Mouse (Mus musculus): ENCODE measurements around the gene Arntl2. TPM values are rescaled to one million over a fixed set of nuclear protein-coding genes. Genes with fewer than 3 reads are reported as not detected.
"Not testable (repeated sequence)": the region's sequence is repeated elsewhere in the genome, so short reads cannot be mapped to it uniquely, and the experiment has no call there.

Arntl2 gene
- polyA plus RNA-seq, 1 experiment from 2014 or later = 4.2 TPM

GRCm38 (mm10) chr6:146857386-146857785 is 61.5 kb downstream of the Arntl2 start:
- no peak overlapping the region for H3K9ac ChIP-seq
- no peak overlapping the region for H3K27ac ChIP-seq
- H3K36me3 ChIP-seq = no peaks in the 10 kb centered on the region
- no peaks in the 10 kb centered on the region for H3K9me3 ChIP-seq (replicated peaks)
- 95% methylated on average over 2 of the region's 2 CpGs for WGBS
- no peak for ATAC-seq (replicated peaks; ENCODE audit: low FRiP score)
- H3K27me3 ChIP-seq = no peaks in the 10 kb centered on the region
- H3K4me3 ChIP-seq (replicated peaks) = no peak overlapping the region
- no peaks in the 10 kb centered on the region for H3K4me1 ChIP-seq
- H3K4me2 ChIP-seq = no peak overlapping the region

GRCm38 (mm10) chr6:146863154-146863553 is 67.3 kb downstream of the Arntl2 start:
- Histone ChIP-seq H3K9ac (no peak overlapping the region), H3K9me3 (replicated peaks) (no peaks in the 10 kb centered on the region), H3K4me3 (replicated peaks) (no peak overlapping the region), H3K36me3 (no peaks in the 10 kb centered on the region), H3K4me2 (no peak overlapping the region), H3K27me3 (no peaks in the 10 kb centered on the region), H3K4me1 (no peaks in the 10 kb centered on the region), H3K27ac (no peak overlapping the region)
- WGBS = 92% methylated on average over 2 of the region's 2 CpGs
- ATAC-seq (replicated peaks; ENCODE audit: low FRiP score) = no peak

- not testable (repeated sequence) for H3K9me3 ChIP-seq (replicated peaks); H3K36me3 ChIP-seq; H3K9ac ChIP-seq; H3K27ac ChIP-seq; H3K27me3 ChIP-seq; H3K4me2 ChIP-seq; H3K4me1 ChIP-seq; H3K4me3 ChIP-seq (replicated peaks); ATAC-seq (replicated peaks; ENCODE audit: low FRiP score)
- 83% methylated on average over 4 of the region's 5 CpGs for WGBS
Observed at GRCm38 (mm10) chr6:146864370-146864769, 68.5 kb downstream of the Arntl2 start.

DNA sequence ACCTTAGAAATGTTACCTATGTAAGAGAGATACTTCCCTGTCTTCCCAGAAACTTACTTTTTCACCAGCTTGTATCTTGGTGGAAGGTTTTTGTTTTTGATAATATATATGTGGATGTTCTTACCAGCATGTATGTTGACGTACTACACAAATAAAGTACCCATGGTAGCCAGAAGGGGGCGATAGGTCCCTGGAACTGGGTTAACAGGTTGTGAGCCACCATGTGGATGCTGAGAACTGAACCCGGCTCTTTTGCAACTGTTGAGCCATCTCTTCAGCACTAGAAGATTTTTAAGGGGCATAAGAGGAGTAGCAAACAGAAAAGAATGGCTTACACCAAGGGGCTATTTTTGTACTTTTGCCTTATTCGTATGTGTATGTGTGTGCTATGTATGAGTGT is 69.8 kb downstream of the Arntl2 start:
- no peaks in the 10 kb centered on the region for H3K4me1 ChIP-seq
- H3K27me3 ChIP-seq = no peaks in the 10 kb centered on the region
- no peaks in the 10 kb centered on the region for H3K9me3 ChIP-seq (replicated peaks)
- no peak overlapping the region for H3K9ac ChIP-seq
- H3K4me2 ChIP-seq = no peak overlapping the region
- no peak overlapping the region for H3K27ac ChIP-seq
- no peaks in the 10 kb centered on the region for H3K36me3 ChIP-seq
- 81% methylated on average over 4 of the region's 4 CpGs for WGBS
- no peak overlapping the region for H3K4me3 ChIP-seq (replicated peaks)
- no peak for ATAC-seq (replicated peaks; ENCODE audit: low FRiP score)

- no peak for ATAC-seq (replicated peaks; ENCODE audit: low FRiP score)
- H3K9me3 ChIP-seq (replicated peaks) = peaks cover 4% of the 10 kb centered on the region
- no peak overlapping the region for H3K4me2 ChIP-seq
- H3K27me3 ChIP-seq = no peaks in the 10 kb centered on the region
- no peak overlapping the region for H3K4me3 ChIP-seq (replicated peaks)
- H3K4me1 ChIP-seq = peaks cover 7% of the 10 kb centered on the region; the same call in 1 of the 2 replicates
- H3K9ac ChIP-seq = no peak overlapping the region
- H3K36me3 ChIP-seq = no peaks in the 10 kb centered on the region
- no peak overlapping the region for H3K27ac ChIP-seq
- 90% methylated on average over 4 of the region's 4 CpGs for WGBS
Observed at GRCm38 (mm10) chr6:146871975-146872374, 76.1 kb downstream of the Arntl2 start.

DNA sequence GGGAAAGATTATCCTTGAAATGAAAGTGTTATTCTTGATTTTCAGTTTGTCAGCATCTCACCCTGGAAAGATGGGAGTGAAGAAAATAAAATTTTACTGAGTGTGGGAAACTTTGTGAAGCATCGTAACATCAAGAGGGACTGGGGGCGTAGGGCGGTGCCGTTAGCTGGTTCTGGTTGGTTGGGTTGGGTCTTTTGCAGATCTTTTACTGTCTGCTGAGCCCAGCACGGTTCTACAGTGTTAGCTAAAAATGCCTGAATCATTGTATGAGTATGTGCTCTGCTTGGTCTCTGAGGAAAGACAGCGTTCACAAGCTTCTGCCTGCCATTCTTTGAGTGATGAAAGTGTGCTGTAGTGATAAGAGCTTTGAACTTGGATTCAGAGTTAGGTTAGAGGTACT is 78.6 kb downstream of the Arntl2 start:
- peaks cover 7% of the 10 kb centered on the region; the same call in 1 of the 2 replicates for H3K4me1 ChIP-seq
- no peak overlapping the region for H3K4me2 ChIP-seq
- WGBS = 60% methylated on average over 6 of the region's 6 CpGs
- ATAC-seq (replicated peaks; ENCODE audit: low FRiP score) = no peak
- no peak overlapping the region for H3K4me3 ChIP-seq (replicated peaks)
- no peak overlapping the region for H3K9ac ChIP-seq
- H3K36me3 ChIP-seq = no peaks in the 10 kb centered on the region
- peaks cover 6% of the 10 kb centered on the region for H3K9me3 ChIP-seq (replicated peaks)
- no peak overlapping the region for H3K27ac ChIP-seq
- H3K27me3 ChIP-seq = no peaks in the 10 kb centered on the region

DNA sequence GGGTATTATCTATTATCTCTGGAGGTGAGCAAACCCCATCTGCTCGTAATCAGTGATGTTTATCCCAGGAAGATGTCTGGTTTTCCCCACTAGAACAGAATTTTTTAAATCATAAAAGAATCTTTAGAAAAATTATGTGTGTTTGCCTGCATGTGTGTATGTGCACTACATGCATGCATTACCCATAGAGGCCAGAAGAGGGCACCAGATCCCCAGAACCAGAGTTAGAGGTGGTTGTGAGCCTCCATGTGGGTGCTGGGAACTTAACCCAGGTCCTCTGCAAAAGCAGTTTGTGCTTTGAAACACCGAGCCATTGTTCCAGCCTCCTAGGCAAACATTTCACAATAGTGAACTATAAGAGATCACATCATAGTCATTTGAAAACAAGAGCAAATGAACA is 81.0 kb downstream of the Arntl2 start:
- Histone ChIP-seq H3K4me2 (no peak overlapping the region), H3K9ac (no peak overlapping the region), H3K27ac (no peak overlapping the region), H3K4me3 (replicated peaks) (no peak overlapping the region), H3K4me1 (peaks cover 7% of the 10 kb centered on the region; the same call in 1 of the 2 replicates), H3K36me3 (no peaks in the 10 kb centered on the region), H3K27me3 (no peaks in the 10 kb centered on the region), H3K9me3 (replicated peaks) (peaks cover 6% of the 10 kb centered on the region)
- 94% methylated on average over 2 of the region's 2 CpGs for WGBS
- no peak for ATAC-seq (replicated peaks; ENCODE audit: low FRiP score)

DNA sequence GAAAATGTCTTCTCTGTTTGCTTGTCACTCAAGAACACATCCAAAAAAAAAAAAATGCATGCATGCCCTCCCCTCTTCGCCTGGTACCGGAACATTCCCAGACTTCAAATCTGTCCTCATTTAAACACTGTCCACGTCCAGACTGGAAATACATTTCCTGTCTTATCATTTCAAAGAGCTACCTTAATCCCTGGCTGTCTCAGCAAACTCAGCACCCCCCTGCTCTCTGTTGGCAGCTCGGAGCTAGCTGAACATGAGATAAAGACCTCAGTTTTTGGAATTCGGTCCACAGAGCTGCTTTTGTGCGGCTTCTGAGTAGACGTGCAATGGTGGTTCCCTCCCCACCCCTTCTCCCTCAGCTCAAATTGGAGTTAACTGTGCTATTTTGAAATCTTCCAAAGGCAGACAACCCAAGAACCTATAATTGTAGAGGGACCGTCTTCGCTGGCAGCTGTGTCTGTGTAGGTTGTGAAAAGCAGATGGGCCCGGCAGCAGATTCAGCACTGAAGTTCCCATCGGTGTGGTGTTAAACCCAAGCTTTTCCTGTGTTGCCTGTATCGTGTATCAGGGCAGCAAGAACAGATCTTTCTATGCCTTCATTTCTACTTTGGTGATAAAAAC is 81.7 kb downstream of the Arntl2 start:
- 89% methylated on average over 12 of the region's 12 CpGs for WGBS
- Histone ChIP-seq H3K36me3 (no peaks in the 10 kb centered on the region), H3K27me3 (no peaks in the 10 kb centered on the region), H3K9me3 (replicated peaks) (peaks cover 6% of the 10 kb centered on the region), H3K4me3 (replicated peaks) (no peak overlapping the region), H3K27ac (no peak overlapping the region), H3K4me2 (no peak overlapping the region), H3K4me1 (peaks cover 7% of the 10 kb centered on the region; the same call in 1 of the 2 replicates), H3K9ac (no peak overlapping the region)
- ATAC-seq (replicated peaks; ENCODE audit: low FRiP score) = no peak

GRCm38 (mm10) chr6:146878926-146879325 is 83.1 kb downstream of the Arntl2 start:
- H3K4me2 ChIP-seq = no peak overlapping the region
- H3K4me1 ChIP-seq = peaks cover 7% of the 10 kb centered on the region; the same call in 1 of the 2 replicates
- H3K9ac ChIP-seq = no peak overlapping the region
- no peak for ATAC-seq (replicated peaks; ENCODE audit: low FRiP score)
- no peak overlapping the region for H3K4me3 ChIP-seq (replicated peaks)
- peaks cover 6% of the 10 kb centered on the region for H3K9me3 ChIP-seq (replicated peaks)
- no peak overlapping the region for H3K27ac ChIP-seq
- no peaks in the 10 kb centered on the region for H3K27me3 ChIP-seq
- no peaks in the 10 kb centered on the region for H3K36me3 ChIP-seq
- 48% methylated on average over 10 of the region's 10 CpGs for WGBS

DNA sequence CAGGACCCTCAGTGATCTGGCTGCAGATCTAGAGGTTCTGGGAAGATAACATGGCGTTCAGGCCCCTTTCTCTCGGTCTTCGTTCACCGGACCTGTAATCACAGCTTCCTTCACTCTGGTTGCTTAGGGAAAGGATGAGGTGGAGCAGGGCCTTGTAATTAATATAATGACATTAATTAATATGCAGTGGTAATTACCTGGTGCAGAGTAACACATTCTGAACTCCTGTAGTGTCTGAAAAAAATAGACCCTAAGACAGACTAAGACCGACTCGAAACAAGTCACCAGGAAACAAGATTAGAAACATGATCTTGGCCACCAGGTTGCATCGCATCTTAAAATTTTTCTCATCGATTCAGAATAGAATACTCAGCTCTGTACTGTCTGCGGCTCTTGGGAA is 84.0 kb downstream of the Arntl2 start:
- Histone ChIP-seq H3K27me3 (no peaks in the 10 kb centered on the region), H3K4me1 (peaks cover 6% of the 10 kb centered on the region)

DNA sequence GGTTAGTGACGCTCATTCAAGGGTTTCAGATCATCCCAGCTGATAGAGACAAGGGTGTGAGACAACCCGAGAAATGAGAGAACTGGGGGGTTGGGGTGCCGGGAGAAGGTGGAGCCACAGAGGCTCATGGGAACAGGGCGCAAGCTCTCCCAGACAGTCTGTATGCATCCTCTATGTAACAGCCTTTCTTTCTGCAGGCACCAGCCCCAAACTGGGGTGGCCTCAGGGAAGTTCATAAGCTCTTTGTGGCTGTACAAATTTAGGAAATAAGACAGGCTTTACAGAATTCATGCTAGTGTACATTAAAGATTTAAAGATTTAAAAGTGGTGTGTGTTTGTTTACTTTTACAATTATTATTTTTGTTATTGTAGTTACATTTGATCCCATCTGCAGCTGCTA is 84.4 kb downstream of the Arntl2 start:
- no peaks in the 10 kb centered on the region for H3K36me3 ChIP-seq
- H3K9ac ChIP-seq = no peak overlapping the region
- 74% methylated on average over 4 of the region's 4 CpGs for WGBS
- no peak overlapping the region for H3K4me3 ChIP-seq (replicated peaks)
- H3K4me1 ChIP-seq = peaks cover 10% of the 10 kb centered on the region
- no peak overlapping the region for H3K4me2 ChIP-seq
- no peaks in the 10 kb centered on the region for H3K27me3 ChIP-seq
- peaks cover 6% of the 10 kb centered on the region for H3K9me3 ChIP-seq (replicated peaks)
- ATAC-seq (replicated peaks; ENCODE audit: low FRiP score) = no peak
- H3K27ac ChIP-seq = no peak overlapping the region

More for the DNA sequence above, 84.0 kb downstream of the Arntl2 start:
- no peak for ATAC-seq (replicated peaks; ENCODE audit: low FRiP score)
- WGBS = 84% methylated on average over 9 of the region's 9 CpGs
- Histone ChIP-seq H3K4me2 (no peak overlapping the region), H3K9me3 (replicated peaks) (peaks cover 6% of the 10 kb centered on the region), H3K9ac (no peak overlapping the region), H3K4me3 (replicated peaks) (no peak overlapping the region), H3K36me3 (no peaks in the 10 kb centered on the region), H3K27ac (no peak overlapping the region)

DNA sequence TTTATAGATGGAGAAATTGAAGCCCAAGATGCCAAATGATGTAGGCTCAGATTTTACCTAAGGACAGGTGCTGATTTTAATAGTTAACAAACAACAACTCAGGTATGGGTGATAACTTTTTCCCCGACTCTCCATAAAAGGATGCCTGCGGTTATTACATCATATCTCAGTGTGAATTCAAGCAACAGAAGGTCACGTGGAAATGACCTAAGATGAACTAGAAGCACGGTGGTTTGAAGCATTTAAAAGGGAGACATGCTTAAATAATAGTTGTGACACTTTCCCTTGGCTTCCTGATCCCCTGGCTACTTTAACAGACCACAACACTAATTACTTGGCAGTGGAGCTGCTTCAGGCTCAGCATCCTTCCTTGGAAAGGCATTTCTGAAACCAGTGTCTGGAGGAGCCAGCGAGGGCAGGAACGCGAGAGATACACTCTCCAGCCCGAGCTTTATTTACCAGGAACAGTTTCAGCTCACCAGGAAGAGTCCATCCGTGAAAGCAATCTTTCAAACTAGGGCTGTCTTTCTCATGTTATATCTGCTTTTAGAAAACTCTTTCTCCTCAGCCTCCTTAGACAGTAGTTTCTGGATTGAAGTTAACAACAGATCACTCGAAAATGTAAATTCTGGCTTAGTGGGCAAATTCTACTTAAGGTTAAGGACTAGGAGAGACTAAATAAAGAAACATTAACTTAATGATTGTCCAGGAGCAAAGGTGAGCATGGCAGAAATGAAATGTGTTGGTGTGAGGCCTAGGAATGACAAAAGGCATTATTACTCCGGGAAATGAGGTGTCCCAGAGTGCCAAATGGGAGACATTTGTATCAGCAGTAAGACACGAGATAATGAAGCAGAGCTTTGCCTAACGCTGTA is 86.3 kb downstream of the Arntl2 start:
- no peaks in the 10 kb centered on the region for H3K36me3 ChIP-seq
- H3K4me2 ChIP-seq = no peak overlapping the region
- H3K4me1 ChIP-seq = peaks cover 18% of the 10 kb centered on the region
- peaks cover 1% of the 10 kb centered on the region; the same call in 1 of the 2 replicates for H3K9me3 ChIP-seq (replicated peaks)
- no peak overlapping the region for H3K9ac ChIP-seq
- 48% methylated on average over 13 of the region's 13 CpGs for WGBS
- no peak overlapping the region for H3K4me3 ChIP-seq (replicated peaks)
- H3K27me3 ChIP-seq = no peaks in the 10 kb centered on the region
- ATAC-seq (replicated peaks; ENCODE audit: low FRiP score) = no peak
- H3K27ac ChIP-seq = no peak overlapping the region
